Mouse (Mus musculus) left cerebral cortex, postnatal 36 days (tissue): ENCODE results near the gene Stab1. TPM values are rescaled to one million over a fixed set of nuclear protein-coding genes. Genes with fewer than 3 reads are reported as not detected.

ENCODE experiments used
- DNase-seq, 2 experiments: peaks; one replicate each; pipeline ENCODE4 v3.0.0; 2021 to 2022; ENCODE audit warnings: low spot score in 2 of 2, mixed read lengths in 1 of 2
- intact Hi-C: fragments of 180-260 bp; cut with DNase I; formaldehyde crosslinking; loops from one replicate; pipeline ENCODE4 v1.15.1; 2025
- total RNA-seq, 2 experiments: library from RNA; stranded (reverse); gene quantifications; 2 replicates each; pipeline ENCODE4 v1.2.3; 2021

Stab1 gene
- total RNA-seq, 2 experiments from 2014 or later: 22.5 to 23.5 TPM

DNA sequence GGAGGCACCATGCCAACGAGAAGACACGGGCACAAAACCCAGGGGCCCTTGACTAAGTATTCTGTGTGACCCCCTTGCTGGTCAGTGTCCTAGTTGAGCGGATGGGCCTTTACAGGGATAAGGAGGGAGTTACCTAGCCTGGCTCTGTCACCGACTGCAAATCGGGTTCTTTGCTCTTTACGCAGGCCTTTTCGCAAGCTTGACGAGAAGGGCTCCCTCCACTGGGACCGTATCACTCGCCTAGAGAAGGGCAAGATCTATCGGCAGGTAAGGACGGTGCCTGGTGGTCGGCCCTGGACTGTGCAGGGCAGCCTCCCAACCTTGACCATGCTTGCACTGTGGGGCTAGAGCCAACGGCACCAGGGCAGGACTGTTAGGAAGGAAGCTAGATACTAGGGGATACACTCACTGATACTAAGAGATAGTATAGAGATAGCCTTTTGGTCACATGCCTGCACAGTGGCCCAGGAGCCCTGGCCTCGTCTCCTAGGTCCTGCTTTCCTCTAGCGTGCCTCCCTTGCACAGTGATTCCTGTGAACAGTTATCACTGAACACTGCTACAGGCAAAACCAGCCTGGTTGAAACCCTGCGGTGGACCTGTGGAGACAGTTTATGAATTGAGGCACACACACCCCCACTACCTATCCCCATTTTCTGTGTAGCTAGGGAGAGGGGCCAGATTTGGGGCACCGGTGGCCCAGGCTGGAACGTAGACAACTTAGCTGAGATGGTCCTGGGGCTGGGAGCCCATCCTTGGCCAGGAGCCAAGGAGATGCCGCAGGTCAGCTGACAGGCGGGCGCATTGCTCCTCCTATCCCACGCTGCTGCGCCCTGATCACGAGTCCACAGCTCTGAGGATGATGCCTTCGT lies 31.8 kb downstream of the Stab1 start:
- intact Hi-C loops: loop anchor here (10.0 kb wide), 1 partner anchor 358 kb away; the partner anchor contains the start of genes Eaf1 and Mettl6
- DNase-seq: no peak

DNA sequence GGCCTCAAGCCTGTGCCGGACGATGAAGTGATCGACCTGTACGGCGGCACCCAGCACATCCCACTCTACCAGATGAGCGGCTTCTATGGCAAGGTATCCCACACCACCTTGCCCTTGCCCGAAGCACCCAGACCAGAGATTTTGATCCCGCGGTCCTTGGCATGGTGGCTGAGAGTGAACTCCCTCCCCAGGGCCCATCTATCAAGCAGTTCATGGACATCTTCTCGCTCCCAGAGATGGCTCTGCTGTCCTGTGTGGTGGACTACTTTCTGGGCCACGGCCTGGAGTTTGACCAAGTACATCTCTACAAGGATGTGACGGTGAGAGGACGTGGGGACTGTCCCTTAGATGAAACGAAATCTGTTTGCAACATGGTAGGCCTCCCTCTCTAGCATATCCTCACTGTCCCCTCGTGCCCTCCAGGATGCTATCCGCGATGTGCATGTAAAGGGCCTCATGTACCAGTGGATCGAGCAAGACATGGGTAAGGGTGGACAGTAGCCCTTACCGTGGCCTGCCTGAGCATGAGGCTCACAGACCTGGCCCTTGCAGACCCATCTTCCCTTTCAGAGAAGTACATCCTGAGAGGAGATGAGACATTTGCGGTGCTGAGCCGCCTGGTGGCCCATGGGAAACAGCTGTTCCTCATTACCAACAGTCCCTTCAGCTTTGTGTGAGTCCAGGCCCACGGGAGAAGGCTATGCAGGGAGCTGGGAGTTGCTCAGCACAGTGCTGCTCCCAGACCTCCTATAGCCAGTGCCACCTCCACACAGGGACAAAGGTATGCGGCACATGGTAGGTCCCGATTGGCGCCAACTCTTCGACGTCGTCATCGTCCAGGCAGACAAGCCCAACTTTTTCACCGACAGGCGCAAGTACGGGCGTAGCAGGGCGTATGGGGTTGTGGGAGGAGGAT lies 32.7 kb downstream of the Stab1 start:
- intact Hi-C loops: loop anchor here (10.0 kb wide), 1 partner anchor 359 kb away; the partner anchor contains the start of genes Eaf1 and Mettl6
- DNase-seq: no peak

DNA sequence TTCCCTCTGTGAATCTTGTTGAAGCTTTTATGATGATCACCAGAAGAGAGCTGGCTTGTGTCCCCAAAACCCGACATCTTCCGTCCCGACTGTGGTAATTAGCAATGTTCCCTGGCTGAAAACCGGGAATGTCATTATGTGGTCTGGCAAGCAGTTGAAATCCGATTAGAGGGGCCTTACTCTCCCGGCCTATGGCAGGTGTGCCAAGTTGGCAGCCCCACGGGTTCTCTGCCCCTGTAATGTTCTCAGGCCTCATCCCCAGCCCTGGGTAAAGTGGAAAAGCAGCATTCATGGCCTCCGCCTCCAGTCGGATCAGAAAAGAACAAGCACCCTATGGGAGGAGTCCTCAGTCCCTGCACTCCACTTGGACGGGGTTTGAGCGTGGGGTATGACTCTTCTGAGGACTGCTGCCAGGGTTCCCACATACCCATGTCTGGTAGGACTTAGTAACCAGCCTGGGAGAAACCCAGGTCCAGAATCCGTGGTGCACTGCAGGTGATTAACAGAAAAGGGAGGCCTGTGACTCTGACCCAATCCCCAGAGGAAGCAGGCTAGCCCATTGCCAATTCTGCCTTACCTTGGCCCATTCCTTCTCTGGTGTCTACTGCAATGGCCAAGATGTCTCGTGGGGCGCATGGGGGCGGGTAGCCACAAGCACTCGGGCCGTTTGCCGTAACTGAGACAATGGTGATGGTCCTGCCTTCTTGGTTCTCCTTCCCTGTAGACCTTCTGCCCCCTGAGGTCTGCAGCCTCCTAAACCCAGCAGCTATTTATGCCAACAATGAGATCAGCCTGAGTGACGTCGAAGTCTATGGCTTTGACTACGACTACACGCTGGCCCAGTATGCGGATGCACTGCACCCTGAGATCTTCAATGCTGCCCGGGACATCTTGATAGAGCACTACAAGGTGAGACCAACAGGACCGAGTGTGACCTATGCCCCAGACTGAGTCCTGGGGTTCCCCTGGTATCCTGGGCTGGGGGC lies 34.1 kb downstream of the Stab1 start:
- intact Hi-C loops: loop anchor here (5.0 to 10.0 kb wide), 2 partner anchors 63 to 360 kb away; partner anchors contain the start of genes Eaf1 and Mettl6
- no peak for DNase-seq

DNA sequence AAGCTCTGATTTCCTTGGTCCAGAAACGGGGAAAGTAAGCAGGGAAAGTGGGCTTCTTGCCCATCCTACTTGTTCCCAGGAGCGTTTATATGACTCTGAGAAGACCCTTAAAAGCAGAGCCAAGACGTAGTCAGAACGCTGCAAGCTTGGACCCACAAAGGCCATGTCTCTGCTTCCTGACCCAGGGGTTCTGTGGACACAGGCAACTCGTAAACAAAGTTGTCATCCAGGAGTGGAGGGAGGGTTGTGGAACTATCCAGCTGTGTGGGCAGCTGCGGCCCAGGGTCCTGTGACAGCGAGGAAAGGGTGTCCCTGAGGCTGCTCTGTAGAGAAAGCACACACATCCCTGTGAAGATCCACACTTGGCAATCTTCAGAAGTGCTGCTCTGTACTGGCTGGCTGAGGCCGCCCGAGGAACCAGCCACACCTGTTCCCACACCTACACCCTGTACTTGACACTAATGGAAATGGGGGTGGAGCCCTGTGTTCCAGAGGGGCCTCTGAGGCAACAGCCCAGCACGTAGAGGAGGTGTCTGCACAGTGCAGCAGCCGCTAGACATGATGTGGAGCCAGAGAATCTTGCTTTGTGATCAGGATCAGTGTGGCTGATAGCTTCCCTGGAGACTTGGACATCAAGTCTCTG lies 35.3 kb downstream of the Stab1 start:
- no peak for DNase-seq
- intact Hi-C loops: loop anchor here (5.0 to 10.0 kb wide), 2 partner anchors 64 to 362 kb away; partner anchors contain the start of genes Eaf1 and Mettl6

DNA sequence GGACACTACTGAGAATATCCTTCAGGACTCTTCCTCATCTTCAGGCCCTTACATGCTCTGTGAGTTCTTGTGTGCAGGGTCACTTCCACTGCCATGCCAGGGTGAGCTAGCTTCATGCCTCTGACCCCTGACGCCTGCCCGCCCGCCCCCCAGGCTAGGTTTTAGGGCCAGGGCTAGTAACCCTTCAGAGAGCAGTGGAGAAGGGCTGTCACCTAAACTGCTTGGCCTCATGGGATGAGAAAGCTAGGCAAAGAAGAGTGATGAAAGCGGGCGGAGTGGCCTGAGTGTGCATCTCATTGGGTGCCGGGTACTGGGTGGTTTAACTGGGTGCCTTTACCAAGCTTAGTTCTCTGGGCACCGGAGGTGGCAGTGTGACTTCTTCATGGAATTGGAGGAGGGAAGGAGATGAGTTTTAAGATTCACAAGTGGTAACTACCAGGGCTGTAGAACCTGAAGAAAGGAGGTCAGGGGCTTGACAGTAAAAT lies 35.9 kb downstream of the Stab1 start:
- intact Hi-C loops: loop anchor here (5.0 to 10.0 kb wide), 2 partner anchors 65 to 362 kb away; partner anchors contain the start of genes Eaf1 and Mettl6
- DNase-seq: no peak

DNA sequence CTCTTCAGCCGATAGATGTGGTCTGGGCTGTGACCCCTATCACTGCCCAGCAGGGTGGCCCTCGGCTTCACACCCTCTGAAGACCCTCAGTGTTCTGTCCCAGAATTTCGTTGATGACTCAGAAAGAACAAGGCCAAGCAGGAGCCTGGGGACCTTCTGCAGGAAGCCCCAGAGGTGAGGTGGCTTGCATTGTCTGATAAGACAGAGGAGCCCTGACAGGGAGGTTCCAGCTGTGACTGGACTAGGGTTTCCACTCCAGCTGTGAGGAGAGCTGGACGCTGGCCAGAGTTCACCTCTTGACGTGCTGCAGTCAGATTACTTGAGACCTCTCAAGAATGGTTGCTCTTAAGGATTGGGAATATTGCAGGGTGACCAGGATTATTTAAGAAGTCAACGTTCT lies 36.4 kb downstream of the Stab1 start:
- intact Hi-C loops: loop anchor here (5.0 to 10.0 kb wide), 2 partner anchors 65 to 363 kb away; partner anchors contain the start of genes Eaf1 and Mettl6
- no peak for DNase-seq

DNA sequence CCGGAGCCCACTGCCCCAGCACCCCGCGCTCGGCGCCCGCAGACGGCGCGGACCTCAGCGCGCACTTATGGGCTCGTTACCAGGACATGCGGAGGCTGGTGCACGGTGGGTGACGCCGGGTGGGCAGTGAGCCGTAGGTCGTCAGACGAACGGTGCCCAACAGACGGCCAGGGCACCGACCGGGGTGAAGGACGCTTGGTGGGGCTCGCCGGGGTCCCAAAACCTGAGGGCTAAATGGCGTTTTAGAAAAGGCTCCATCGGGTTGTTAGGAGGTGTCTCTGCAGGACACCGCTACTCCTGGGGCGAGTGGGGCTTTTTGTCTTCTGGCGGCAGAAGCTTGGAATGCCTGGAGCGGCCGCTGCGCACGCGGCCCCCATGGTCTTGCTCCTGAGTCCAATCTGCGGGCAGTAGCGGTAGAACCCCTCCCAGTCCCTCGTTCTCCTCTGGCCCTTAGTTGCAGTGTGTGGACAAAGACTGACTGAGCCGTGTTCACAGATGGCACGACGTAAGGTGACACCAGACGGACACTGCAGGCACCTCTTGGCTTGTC lies 37.1 kb downstream of the Stab1 start:
- intact Hi-C loops: loop anchor here (5.0 to 10.0 kb wide), 2 partner anchors 66 to 363 kb away; partner anchors contain the start of genes Eaf1 and Mettl6
- no peak for DNase-seq

DNA sequence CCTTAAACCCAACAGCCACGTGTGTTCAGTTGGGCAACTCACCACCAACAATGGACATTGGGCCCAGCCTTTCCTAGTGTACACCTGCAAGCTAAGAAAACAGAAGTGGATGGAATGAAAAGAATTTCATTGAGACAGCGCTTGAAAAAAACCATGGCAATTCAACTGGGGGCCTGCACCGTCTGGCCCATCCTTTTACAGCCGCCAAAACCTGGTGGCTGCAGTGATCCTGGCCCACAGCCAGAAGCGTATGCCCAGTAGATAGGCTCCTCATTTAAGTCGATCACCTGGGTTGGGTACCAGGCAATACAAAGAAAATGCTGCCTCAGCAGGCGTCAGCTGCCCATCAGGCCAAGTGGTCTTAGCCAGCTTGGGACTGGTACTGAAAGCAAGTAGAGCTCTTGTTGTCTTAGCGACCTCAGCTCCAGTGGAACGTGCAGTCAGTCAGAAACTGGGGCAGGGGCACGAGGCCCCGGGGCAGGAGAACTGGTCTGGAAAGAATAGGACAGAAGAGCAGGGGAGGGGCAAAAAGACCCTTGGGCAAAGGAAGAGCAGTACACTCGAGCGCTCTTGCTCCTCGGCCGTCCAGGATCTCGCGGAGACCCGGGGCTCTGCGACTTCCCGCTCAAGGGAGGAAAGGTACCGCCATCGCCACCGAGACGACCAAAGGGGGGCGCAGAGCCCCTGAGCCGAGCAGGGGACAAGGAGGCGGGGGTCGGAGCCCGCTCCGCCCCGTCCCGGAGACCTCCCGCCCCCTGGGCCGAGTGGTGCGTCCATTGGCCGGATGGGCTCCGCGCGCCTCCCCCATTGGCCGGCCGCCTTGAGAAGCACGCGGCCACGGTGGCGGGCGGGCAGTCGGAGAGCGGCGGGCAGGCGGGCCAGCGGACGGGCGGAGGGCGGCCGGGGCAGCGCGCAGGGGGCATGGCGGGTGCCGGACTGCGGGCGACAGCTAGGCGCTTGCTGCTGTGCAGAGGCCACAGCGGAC lies 37.9 kb downstream of the Stab1 start, which contains the start of gene Nt5dc2:
Gene Nt5dc2, plus strand, starts transcription at position 818 of the 985 bp plus-strand sequence.
- intact Hi-C loops: loop anchor here (5.0 to 10.0 kb wide), 2 partner anchors 67 to 364 kb away; partner anchors contain the start of genes Eaf1 and Mettl6

DNA sequence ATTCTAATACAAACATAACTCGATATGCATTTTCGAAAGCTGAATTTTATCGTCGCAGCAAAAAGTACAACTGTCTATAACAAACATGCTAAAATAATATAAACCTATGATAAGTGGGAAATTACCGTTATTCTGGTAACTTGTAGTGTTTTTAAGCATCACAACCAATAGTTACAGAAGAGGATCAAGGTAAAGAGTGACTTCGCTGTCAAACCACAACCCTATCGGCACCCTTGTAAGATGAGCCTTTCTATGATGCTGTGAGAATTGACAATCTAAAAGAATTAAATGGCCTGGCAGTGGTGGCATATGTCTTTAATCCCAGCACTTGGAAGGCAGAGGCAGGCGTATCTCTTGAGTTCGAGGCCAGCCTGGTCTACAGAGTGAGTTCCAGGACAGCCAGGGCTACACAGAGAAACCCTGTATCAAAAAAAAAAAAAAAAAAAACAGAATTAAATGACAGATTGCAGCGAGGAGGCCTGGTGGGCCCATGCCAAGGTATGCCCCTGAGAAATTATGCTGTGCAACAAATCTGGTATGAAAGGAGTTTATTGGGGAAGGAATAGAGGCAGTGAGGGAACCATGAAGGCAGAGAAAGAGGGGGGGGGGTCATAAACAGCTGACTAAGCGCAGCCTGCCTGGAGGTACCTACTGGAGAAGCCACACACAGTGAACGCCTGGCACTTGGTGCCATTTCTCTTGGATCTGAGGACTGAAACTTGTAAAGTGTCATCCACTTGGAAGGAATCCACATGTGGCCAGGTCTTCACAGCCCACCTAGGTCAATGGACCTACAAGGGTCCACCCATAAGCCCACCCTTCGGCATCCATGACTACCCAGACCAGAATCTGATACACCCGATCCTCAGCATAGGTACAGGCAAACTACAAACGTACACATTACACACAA lies 38.9 kb downstream of the Stab1 start:
- intact Hi-C loops: loop anchor here (5.0 to 10.0 kb wide), 2 partner anchors 68 to 365 kb away; partner anchors contain the start of genes Eaf1 and Mettl6
- DNase-seq: no peak

More for the DNA sequence above, 37.9 kb downstream of the Stab1 start, which contains the start of gene Nt5dc2:
- peak; percentile 58 to 59 for DNase-seq

DNA sequence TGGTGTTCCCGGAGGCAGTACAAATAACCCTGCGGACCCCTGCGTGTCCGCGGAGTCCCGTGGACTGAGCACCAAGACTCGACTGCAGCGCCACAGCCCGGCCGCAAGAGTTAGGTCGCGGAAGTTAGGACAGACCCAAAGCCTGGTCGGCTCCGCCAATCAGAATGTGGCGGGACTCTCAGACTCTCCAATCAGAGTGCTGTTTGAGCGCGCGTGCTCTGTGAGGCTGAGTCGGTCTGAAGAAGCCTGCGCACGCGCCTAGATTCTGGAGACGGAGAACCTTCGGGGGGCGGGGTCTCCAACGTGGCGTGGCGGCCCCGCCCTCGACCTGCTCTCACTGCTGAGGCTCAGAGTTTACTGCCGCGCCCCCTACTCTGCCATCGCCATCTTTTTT lies 39.6 kb downstream of the Stab1 start, which contains the start of gene Smim4:
Gene Smim4, minus strand, starts transcription at position 131 of the 394 bp plus-strand sequence.
- intact Hi-C loops: no loop called here
- peak; percentile 95 to 96 for DNase-seq

DNA sequence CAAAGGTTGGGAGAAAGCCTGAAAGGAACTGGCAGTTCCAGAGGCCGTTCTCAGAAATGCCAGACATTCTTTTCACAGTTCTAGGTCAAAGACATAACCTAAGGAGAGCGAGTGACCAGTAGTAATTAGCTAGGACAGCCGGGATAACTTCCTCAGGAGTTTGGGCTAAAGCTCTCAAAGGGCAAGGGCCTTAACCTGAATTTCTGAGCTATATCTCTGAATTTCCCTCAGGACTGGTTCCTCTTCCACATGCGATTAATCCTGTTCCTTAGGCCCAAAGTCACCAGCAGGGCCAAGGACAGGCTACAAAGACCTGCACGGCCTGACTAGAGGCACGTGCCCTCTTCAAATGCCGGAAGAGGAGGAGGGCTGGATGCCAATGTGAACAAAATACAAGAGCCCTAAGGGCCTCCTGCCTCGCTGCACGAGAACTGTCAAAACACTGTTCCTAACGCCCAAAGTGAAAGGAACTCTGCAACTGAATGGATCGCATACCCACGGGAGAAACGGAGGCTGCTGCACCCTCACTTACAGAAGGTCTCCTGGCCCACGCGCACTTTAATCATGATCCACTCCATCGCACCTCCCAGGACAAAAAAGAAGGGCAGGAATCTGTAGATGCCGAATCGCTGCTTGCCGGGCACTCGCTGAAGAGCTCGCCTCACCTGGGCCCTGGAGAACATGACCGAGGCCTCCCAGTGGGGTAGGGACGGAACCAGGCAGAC lies 40.2 kb downstream of the Stab1 start:
- DNase-seq: peak in 1 of 2 experiments; percentile 33
- intact Hi-C loops: no loop called here

DNA sequence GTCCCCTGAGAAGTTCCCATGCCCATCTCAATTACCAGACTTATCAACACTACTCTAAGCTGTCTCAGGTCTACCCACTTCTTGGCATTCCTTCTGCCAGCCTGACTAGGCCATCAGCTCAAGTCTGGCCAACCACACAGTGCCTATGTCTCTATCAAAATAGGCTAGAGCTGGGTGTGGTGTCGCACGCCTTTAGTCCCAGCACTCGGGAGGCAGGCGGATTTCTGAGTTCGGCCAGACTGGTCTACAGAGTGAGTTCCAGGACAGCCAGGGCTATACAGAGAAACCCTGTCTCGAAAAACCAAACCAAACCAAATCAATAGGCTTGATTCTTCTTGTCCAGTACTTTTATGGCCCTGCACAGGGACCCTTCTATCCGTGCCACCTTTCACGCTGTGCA lies 41.6 kb downstream of the Stab1 start:
- intact Hi-C loops: no loop called here
- DNase-seq: no peak

DNA sequence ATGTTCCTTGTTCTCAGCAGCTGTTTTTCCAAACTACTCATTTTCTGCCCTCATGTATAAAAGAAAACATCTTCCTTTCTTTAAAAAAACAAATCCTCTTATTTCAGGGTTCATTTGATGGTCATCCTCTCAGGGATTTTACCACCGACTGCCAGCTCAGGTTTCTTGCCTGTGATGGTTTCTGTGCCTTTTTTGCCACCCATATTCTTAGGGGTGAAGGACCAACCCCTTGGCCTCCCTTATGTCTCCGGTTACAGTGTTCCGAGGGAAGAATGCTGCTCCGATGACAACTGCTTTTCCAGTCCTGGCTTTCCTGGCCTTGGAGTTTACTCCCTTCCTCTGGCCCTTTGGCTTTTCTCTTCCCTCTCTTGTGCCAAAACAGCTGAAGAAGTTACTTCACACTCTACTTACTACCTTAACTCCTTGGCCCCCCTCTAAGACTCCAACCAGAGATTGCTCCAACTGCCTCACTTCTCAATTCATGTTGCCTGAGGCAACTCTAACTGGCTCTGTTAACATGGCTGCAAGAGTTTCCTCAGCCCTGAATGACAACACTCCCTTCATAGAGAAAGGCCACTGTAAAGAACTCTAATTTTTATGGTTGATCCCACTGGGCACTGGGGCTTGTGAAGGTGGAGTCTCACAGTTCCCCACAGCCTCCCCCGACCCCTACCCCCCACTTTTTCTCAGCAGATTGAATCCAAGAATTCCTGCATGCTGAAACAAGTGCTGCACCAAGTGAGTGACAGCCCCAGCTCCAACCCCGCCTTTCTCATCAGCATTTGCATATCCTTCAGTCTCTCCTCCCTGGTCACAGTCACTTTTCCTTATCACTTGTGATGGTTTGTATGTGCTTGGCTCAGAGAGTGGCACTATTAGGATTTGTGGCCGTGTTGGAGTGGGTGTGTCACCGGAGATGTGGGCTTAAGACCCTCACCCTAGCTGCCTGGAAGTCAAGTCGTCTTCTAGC lies 43.0 kb downstream of the Stab1 start:
- intact Hi-C loops: no loop called here
- DNase-seq: no peak
